Mouse (Mus musculus): ENCODE results near the gene Gal3st1. TPM values are rescaled to one million over a fixed set of nuclear protein-coding genes. Genes with fewer than 3 reads are reported as not detected.
A peak's percentile ranks its signal among the peaks of the same experiment; 100 is the strongest.

The Gal3st1 gene
- polyA plus RNA-seq, 1 experiment from 2014 or later = 0.58 TPM

GRCm38 (mm10) chr11:3963610-3964415, 19.6 kb upstream of the Gal3st1 start, which contains the start of gene Pes1:
TSS of gene Pes1 (plus strand) at chr11:3963975.
- ATAC-seq = peak; percentile 97
- peaks cover 22% of the 10 kb centered on the region for H3K4me1 ChIP-seq
- under 1% methylated on average over 31 of the region's 31 CpGs for WGBS

DNA sequence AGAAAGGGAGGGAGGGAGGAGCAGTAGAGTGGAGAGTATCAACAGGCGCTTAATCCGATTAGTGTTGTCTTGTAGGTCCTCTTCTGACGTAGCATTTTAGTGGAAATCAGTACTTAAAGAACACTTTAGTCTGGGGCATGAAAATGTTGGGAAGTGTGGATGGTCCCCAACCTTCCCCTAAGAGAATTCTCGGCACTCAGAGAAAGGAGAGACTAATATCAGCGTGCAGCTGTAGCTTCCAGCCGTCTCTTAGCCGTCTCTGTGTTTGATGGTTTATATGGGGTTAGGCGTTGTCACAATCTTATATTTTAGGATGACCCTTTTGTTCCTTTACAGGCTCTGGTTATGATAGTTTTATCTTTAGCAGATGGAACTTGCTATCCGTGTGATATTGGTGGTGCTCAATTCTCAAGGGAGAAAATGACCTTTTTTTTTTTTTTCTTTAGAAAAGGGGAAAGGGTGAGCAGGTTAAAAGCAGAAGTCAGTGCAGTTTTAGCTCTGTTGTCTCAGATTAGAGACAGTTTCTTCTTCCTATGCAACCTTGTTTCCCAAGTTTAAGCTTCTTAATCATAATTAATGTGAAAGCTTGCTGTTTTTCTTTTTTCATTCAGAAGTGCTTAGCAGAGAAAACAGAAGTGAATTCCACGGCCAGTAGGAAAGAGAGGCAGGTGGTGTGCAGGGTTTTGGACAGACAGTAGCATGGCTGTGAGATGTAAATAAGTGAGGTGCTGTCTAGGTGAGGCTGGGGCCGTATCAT, 18.8 kb upstream of the Gal3st1 start:
- Histone ChIP-seq H3K9ac (peak overlapping the region; percentile 84), H3K4me1 (peaks cover 22% of the 10 kb centered on the region), H3K36me3 (ENCODE audit: poor library complexity, severe bottlenecking) (peaks cover 15% of the 10 kb centered on the region), H3K4me3 (peak overlapping the region; percentile 85), H3K27me3 (no peaks in the 10 kb centered on the region), H3K4me2 (peak overlapping the region; percentile 91), H3K9me3 (replicated peaks) (no peaks in the 10 kb centered on the region), H3K27ac (no peak overlapping the region)
- ATAC-seq = no peak
- 13% methylated on average over 11 of the region's 11 CpGs for WGBS

More at GRCm38 (mm10) chr11:3963610-3964415, 19.6 kb upstream of the Gal3st1 start, which contains the start of gene Pes1:
- Histone ChIP-seq H3K9me3 (replicated peaks) (no peaks in the 10 kb centered on the region), H3K4me2 (peak within 1 kb of the TSS; percentile 91), H3K27me3 (no peaks in the 10 kb centered on the region), H3K4me3 (peak within 1 kb of the TSS; percentile 85), H3K9ac (peak within 1 kb of the TSS; percentile 84), H3K27ac (no peak within 1 kb of the TSS; the same call in 1 of the 2 replicates), H3K36me3 (ENCODE audit: poor library complexity, severe bottlenecking) (peaks cover 7% of the 10 kb centered on the region)

DNA sequence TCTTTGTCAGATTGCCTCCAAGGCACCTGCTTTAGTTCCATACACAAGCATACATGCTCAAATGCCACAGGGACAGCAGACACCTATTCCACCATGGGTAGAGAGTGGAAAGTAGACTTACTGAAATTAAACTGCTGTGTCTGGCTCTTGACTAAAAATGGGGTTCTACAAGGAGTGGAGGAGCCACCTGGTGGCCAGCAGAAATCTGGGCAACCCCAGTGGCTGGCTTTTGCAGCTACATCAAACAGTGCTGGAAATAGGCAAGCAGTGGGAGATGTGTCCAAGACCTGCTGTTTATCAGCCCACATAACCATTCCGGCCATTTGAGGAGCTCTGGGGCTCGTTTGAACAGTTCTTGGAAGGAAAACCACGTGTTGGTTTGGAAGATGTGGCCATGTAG, 13.6 kb upstream of the Gal3st1 start:
- Histone ChIP-seq H3K27ac (no peak overlapping the region), H3K27me3 (no peaks in the 10 kb centered on the region), H3K36me3 (ENCODE audit: poor library complexity, severe bottlenecking) (peaks cover 68% of the 10 kb centered on the region), H3K9ac (no peak overlapping the region), H3K9me3 (replicated peaks) (no peaks in the 10 kb centered on the region), H3K4me1 (peaks cover 14% of the 10 kb centered on the region), H3K4me2 (no peak overlapping the region), H3K4me3 (no peak overlapping the region)
- no peak for ATAC-seq
- 80% methylated on average over 3 of the region's 3 CpGs for WGBS

- Histone ChIP-seq H3K36me3 (ENCODE audit: poor library complexity, severe bottlenecking) (peaks cover 73% of the 10 kb centered on the region), H3K27me3 (no peaks in the 10 kb centered on the region)
- 96% methylated on average over 7 of the region's 7 CpGs for WGBS
Observed at GRCm38 (mm10) chr11:3970361-3970760, 13.1 kb upstream of the Gal3st1 start.

GRCm38 (mm10) chr11:3973081-3973480, 10.4 kb upstream of the Gal3st1 start:
- H3K36me3 ChIP-seq (ENCODE audit: poor library complexity, severe bottlenecking) = peaks cover 98% of the 10 kb centered on the region

More at GRCm38 (mm10) chr11:3970361-3970760, 13.1 kb upstream of the Gal3st1 start:
- H3K4me1 ChIP-seq = peaks cover 9% of the 10 kb centered on the region
- no peak overlapping the region for H3K27ac ChIP-seq
- no peak overlapping the region for H3K4me2 ChIP-seq
- H3K9me3 ChIP-seq (replicated peaks) = no peaks in the 10 kb centered on the region
- H3K4me3 ChIP-seq = no peak overlapping the region
- no peak overlapping the region for H3K9ac ChIP-seq
- no peak for ATAC-seq

DNA sequence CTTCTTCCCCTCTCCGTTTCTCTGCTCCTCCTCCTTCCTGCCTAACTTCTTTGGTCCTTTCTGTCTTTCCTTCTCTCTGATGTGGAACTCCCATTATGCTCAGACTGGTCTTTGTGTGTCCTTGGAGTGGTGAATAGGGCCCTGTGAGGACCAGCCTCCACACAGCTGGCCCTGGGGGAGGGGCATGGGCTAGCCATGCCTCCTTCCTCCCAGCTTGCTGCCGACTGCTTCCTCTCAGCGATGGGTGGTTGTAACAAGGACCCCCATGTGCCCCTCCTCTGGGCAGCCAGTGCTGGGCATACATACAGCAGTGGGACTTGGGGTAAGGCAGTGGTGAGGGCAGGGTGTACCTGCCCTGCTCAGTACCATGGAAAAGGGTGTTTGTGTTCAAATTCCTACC, 9.1 kb upstream of the Gal3st1 start:
- no peak for ATAC-seq
- H3K4me3 ChIP-seq = no peak overlapping the region
- H3K4me1 ChIP-seq = no peaks in the 10 kb centered on the region
- no peak overlapping the region for H3K4me2 ChIP-seq
- 45% methylated on average over 3 of the region's 3 CpGs for WGBS
- no peak overlapping the region for H3K9ac ChIP-seq
- no peaks in the 10 kb centered on the region for H3K9me3 ChIP-seq (replicated peaks)
- H3K27ac ChIP-seq = no peak overlapping the region
- no peaks in the 10 kb centered on the region for H3K27me3 ChIP-seq
- peaks cover 100% of the 10 kb centered on the region for H3K36me3 ChIP-seq (ENCODE audit: poor library complexity, severe bottlenecking)

More at GRCm38 (mm10) chr11:3973081-3973480, 10.4 kb upstream of the Gal3st1 start:
- no peak for ATAC-seq
- Histone ChIP-seq H3K4me3 (no peak overlapping the region), H3K27ac (no peak overlapping the region), H3K9ac (no peak overlapping the region), H3K4me1 (no peaks in the 10 kb centered on the region), H3K4me2 (no peak overlapping the region), H3K27me3 (no peaks in the 10 kb centered on the region), H3K9me3 (replicated peaks) (no peaks in the 10 kb centered on the region)
- WGBS = 97% methylated on average over 7 of the region's 7 CpGs

DNA sequence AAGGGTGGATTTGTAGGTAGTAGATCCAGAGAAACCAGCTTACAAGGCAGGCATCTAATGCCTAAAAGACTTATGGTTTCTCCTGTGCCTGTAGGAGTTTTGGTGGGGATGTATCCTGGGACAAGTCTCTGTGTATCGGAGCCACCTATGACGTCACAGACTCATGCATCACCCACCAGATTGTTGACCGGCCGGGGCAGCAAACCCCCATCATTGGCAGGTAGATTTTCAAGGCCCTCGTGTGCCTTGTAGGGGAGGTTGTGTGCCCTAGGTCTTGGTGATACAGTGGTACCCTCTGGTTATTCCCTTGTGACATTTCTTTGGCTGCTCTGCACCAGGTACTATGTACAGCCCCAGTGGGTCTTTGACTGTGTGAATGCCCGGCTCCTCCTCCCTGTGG, 6.8 kb upstream of the Gal3st1 start, which contains the start of gene 4930556J24Rik:
Gene 4930556J24Rik, minus strand, starts transcription at position 101 of the 400 bp plus-strand sequence.
- Histone ChIP-seq H3K27ac (no peak within 1 kb of the TSS), H3K9ac (no peak within 1 kb of the TSS), H3K36me3 (ENCODE audit: poor library complexity, severe bottlenecking) (peaks cover 97% of the 10 kb centered on the region), H3K4me2 (no peak within 1 kb of the TSS), H3K4me1 (no peaks in the 10 kb centered on the region), H3K4me3 (no peak within 1 kb of the TSS), H3K9me3 (replicated peaks) (no peaks in the 10 kb centered on the region), H3K27me3 (no peaks in the 10 kb centered on the region)
- 95% methylated on average over 6 of the region's 6 CpGs for WGBS
- ATAC-seq = no peak

DNA sequence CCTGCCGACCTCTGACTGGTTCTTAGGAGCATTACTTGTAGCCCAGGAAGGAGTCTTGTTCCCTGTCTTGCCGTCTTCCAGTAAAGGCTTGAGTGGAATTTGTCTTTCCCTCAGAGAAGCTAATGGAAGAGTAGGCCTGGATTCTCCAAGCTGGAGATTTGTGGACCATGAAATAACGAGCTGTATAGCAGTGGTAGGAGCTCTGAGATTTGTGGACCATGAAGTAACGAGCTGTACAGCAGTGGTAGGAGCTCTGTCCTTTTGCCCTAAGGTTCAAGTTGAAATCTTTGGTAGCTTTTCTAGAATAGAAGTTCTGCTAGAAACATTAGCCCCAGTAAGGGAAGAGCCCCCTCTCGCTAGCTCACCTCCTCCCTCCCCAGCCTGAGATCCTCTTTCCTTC, 5.0 kb upstream of the Gal3st1 start:
- peaks cover 79% of the 10 kb centered on the region for H3K36me3 ChIP-seq (ENCODE audit: poor library complexity, severe bottlenecking)
- H3K9ac ChIP-seq = no peak overlapping the region
- H3K4me1 ChIP-seq = peaks cover 7% of the 10 kb centered on the region
- no peak for ATAC-seq
- H3K27me3 ChIP-seq = peaks cover 8% of the 10 kb centered on the region
- H3K27ac ChIP-seq = no peak overlapping the region
- H3K9me3 ChIP-seq (replicated peaks) = no peaks in the 10 kb centered on the region
- H3K4me3 ChIP-seq = no peak overlapping the region
- 86% methylated on average over 5 of the region's 5 CpGs for WGBS
- no peak overlapping the region for H3K4me2 ChIP-seq

DNA sequence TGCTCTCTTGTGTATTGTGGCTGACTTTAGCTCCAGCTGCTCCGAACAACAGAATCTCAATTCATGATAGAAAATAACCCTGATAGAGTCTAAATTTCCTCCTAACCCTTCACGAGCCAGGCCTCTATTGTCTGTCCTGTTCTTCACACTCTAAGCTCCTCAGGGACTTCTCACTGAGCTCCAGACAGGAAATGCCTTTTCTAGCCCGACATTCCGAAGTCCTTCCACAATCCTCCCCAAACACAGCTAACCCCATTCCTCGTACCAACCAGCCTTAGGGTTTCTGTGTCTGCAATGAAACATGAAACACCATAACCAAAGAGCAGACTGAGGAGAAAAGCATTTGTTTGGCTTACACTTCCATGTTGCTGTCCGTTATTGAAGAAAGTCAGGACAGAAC, 1.9 kb upstream of the Gal3st1 start:
- WGBS = 83% methylated on average over 6 of the region's 6 CpGs
- Histone ChIP-seq H3K9me3 (replicated peaks) (no peaks in the 10 kb centered on the region), H3K4me2 (no peak overlapping the region), H3K36me3 (ENCODE audit: poor library complexity, severe bottlenecking) (peaks cover 48% of the 10 kb centered on the region), H3K4me1 (peaks cover 9% of the 10 kb centered on the region), H3K9ac (no peak overlapping the region), H3K4me3 (no peak overlapping the region), H3K27me3 (peaks cover 26% of the 10 kb centered on the region), H3K27ac (no peak overlapping the region)
- ATAC-seq = no peak

DNA sequence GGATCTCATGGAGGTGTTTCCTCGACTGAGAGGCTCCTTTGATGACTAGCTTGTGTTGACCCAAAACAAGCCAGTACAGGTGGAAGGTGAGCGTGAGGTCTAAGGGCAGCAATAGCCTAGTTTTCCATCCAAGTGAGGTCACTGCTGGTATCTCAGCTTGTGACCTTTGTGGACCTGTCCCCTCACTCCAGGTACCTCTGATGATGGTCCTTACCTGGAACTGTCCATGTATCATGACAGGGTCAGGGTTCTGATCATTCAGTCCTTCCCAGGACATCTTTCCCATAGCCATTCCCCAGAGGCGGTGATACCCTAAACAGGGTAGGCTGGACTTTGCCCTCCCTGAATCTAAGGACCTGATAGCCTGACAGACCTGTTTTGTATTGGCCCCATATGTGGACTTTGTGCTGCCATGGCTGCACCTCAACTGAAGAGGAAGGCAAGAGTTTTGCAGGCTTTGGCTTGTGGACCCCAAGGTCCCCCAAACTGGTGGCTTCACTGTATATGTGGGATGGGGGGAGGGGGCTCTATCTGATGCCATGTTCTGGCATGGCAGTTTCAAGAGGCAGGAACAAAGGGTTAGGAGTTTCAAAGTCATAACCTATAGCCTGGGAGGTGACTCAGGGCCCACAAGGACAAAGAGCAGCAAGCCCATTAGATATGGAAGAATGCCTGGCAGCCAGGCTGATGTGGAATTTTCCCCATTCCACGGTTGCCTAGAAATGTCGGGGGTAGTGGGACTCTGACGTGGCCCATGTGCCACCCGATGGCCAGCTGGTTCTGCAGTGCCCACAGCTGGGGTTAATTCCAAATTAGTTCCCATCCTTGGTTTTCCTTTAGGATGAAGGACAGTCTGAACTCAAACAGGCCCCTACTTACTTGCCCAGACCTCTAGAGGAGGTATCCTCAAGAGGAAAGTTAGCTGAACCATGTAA, 894 bp upstream of the Gal3st1 start:
- Histone ChIP-seq H3K27me3 (peaks cover 26% of the 10 kb centered on the region), H3K9ac (no peak overlapping the region), H3K4me3 (no peak overlapping the region), H3K4me2 (no peak overlapping the region; the same call in 1 of the 2 replicates), H3K4me1 (peaks cover 9% of the 10 kb centered on the region), H3K27ac (no peak overlapping the region), H3K36me3 (ENCODE audit: poor library complexity, severe bottlenecking) (peaks cover 38% of the 10 kb centered on the region), H3K9me3 (replicated peaks) (no peaks in the 10 kb centered on the region)
- no peak for ATAC-seq
- 73% methylated on average over 7 of the region's 7 CpGs for WGBS

All from forebrain, embryonic 13.5 days (tissue).